Mouse (Mus musculus) layer of hippocampus, postnatal 14 days (tissue): ENCODE data around the gene Slc48a1. TPM values are rescaled to one million over a fixed set of nuclear protein-coding genes. Genes with fewer than 3 reads are reported as not detected.

ENCODE experiments used
- DNase-seq, 2 experiments: peaks; one replicate each; pipeline ENCODE4 v3.0.0; 2021 to 2022; ENCODE audit warnings: low spot score in 2 of 2, mixed read lengths in 1 of 2
- total RNA-seq, 2 experiments: library from RNA; stranded (reverse); gene quantifications; 2 replicates each; pipeline ENCODE4 v1.2.3; 2021

Slc48a1 gene
- total RNA-seq, 2 experiments from 2014 or later: 131 to 147 TPM

DNA sequence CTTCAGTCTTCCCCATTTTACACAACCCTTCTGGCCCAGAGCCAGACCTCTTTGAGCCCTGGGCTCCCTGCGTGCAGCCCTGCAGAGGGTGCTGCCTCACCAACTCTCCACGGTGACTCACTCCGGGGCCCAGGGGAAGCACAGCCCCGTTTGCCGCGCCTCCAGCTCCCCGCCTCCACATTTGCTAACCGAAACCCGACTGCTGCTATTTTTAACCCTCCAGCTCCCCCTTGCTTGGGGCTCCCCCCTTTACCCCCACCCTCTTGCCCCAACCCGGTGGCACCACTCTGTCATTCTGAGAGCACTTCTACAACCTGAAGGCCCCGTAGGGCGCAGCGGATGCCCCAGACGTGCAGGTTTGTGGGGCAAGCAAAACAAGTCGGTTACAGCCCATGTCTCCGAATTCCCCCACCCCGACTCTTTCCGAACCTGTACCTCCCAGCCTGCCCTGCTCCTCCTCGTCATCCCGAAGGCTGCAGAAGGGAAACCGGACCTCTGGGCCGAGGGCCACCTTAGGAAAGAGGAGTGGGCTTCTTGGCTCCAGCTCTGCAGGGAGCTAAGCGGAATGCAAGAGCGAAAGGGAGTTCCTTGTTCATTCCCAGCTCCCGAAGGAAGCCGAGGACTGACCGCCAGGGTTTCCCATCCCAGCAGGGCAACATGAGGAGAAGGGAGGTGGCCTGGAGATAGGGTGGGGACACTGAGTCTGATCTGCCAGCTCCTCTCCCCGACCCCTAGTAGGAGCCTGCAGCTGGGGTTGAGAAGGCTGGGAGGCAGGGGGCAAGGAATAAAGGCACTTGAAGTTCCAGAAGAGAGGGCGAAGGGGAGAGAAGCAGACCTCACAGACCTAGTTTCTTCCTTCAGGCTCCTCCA lies 47.0 kb downstream of the Slc48a1 start:
- peak in 1 of 2 experiments; percentile 58 for DNase-seq

DNA sequence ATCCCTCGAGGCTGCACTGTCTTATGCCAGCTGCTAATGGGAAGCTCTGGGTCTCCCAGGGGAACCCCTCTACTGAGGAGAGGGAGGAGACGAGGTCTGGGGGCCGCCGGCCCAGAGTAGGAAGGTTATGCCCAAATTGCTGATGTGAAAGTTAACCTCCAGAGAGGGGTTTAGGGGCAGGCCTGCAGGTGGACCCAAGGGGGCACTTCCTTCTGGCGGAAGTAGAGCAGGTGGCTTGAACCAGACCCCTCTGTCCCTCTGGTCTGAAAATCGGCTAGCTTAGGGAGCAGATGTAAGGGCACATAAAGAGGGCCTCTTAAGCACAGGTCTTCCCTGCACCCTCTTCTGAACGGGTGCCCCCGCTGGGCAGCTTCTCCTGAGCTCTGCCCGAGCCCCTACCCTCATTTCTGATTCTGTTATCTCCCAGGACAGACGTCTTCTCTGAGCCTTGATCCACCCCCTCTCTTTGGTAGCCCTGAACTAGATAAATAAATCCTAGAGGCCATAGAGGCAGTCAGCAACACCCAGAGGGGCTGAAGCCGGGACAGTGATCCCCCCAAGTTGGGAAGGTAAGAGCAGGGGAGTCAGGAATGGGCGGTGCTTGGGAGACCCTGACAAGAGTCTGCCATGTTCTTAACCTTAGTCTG lies 47.7 kb downstream of the Slc48a1 start:
- no peak for DNase-seq

DNA sequence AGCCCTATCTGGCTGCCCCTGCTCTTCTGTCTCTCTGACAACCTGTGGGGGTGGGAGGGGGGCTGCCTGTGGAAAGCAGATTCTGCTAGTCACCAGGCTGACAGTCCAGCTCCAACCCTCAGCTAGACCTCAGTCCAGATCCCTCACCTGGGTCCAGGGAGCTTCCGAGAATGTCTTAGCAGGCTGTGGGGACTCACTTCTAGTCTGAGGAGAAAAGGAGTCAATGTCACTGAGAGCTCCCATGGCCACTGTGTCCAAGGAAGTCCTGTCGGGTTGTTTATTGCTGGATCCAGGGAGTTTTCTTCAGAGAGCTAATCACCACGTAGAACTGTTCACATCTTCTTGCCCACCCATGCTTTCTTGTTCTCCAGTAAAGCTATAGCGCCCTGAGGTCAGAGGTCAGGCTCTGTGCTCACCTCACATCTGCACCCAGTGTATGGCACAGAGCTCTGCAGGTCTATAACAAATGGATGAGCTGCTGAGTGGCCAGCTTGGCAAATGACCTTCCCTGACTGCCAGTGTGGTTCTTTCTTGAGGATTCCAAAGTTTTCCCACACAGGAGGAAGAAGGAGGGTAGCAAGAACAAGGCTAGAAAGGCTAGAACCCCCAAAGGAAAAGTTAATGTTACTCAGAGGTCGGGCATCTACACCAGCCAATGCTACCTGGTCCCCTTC lies 48.4 kb downstream of the Slc48a1 start:
- DNase-seq: no peak

DNA sequence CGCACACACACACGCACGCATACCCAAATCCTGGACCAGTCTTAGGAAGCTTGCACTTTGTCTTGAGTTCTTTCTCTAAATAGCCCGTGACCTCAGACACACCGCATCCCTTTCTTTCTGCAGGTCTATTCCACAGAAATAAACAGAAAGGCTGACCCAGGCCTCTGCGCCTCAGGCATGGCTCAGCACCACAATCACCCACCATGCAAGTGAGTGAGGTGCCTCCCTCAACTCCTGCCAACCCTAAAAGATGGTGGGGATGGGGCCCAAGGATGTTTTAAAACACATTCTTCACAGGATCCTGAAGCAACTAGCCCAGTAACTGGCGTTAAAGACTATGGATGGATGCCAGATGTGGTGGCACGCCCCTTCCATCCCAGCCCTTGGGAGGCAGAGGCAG lies 49.1 kb downstream of the Slc48a1 start:
- no peak for DNase-seq

DNA sequence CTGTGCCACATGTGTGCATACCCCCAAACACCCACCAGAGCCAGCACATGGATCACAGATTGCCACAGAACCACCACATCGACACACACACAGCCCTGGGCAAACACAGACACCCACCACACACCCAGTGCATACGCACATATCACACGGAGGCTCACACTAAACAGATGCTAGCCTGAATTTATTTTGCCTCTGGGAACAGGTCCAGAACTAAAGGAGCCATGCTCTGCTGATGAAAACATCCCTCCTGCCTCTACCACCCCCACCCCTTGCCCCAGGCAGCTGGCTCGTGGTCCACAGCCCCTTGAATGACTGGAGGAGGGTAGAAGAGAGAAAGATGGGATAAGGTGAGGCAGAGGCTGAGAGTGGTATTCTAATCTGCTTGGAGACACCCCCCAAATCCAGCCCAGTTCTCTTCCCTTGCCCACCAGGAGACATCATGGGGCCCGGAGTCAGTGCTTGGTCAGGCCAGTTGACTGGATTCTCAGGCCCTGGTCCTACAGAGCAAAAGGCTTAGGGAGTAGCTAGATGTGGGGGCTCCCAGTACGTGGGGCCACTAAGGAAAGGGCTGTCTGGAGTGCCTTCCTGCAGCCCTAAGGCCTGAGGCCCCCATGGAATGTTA lies 50.0 kb downstream of the Slc48a1 start:
- no peak for DNase-seq

DNA sequence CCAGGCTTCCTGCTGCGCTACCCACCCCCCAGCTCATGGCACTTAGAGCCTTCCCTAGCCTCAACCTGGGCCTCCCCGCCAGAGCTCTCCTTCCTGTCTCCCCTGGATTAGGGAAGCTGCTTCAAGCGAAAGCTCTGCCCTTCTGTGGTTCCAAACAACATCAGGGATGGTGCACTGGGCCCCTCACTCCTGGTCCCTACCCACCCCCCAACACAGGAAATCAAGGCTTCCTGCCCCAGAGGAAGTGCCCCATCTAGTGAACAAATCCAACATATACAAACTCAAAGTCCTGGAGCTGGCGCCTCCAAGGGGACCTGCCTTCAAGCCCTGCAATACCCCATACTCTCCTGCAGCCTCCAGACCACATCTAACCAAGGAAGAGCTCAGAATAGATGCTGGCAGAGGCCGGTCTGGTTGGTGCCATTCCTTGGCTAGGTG lies 50.6 kb downstream of the Slc48a1 start:
- DNase-seq: no peak

DNA sequence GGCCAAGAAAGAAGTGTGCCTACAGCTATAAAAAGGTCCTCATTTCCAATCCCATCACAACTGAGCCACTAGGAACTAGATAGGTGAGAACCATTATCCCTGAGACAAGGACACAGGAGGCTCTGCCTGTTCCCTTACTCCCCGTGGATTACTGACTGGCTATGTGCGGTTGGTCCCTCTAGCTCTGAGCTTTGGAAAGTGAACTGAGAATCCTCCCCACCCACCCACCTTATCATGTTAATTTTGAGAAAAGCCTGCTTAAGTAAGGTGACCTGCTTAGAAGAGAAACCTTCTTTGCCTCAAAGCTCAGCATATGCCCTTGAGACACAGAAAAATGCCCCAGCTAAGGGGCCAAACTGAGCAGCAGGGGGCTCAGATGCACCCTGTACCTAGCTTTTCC lies 51.1 kb downstream of the Slc48a1 start:
- DNase-seq: no peak

DNA sequence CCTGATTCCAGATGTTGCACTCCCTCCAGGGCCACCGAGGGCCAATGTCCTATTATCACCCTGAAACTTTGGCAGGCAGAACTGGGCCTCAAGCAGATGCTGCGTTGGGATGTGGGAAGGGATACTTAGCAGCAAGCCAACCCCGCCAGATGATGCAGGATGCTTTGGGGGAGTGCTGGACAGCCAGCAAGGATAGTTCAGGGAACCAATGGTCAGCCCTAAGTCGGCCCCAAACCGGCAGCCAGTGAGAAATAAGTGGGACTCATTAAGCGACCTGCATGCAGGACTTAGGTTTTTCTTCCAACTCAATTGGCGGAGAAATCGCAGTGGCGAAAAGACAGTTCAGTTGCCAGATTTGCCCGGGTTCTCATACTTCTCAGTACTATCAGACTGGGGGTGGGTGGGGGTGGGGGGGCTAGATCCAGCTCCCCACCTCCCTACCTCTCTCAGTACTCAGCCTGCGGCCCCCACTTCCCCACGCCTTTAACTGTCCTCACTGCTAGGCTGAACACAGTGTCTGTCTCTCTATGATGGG lies 52.0 kb downstream of the Slc48a1 start:
- DNase-seq: no peak

DNA sequence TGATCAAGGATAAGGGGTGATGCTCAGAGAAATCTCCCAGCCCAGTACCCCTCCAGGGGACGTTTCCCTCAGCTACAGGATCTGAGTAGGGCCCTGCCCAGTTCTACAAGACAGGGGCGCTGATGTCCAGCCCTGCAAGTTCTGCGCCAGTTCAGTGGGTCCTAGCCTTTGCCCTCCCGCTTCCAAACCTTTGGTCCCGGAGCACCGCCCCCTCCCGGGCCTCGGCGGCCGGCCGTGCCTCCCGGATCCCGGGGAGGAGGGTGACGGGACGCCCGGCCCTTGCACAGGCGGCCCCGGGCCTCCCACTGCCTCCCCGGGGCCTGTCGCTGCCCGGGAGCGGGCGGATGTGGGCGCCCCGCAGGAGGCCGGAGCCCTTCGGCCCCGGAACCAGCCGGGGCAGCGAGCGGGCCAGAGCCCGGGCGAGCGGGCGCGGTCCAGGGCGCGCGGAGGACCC lies 52.5 kb downstream of the Slc48a1 start:
- peak in 1 of 2 experiments; percentile 47 for DNase-seq

DNA sequence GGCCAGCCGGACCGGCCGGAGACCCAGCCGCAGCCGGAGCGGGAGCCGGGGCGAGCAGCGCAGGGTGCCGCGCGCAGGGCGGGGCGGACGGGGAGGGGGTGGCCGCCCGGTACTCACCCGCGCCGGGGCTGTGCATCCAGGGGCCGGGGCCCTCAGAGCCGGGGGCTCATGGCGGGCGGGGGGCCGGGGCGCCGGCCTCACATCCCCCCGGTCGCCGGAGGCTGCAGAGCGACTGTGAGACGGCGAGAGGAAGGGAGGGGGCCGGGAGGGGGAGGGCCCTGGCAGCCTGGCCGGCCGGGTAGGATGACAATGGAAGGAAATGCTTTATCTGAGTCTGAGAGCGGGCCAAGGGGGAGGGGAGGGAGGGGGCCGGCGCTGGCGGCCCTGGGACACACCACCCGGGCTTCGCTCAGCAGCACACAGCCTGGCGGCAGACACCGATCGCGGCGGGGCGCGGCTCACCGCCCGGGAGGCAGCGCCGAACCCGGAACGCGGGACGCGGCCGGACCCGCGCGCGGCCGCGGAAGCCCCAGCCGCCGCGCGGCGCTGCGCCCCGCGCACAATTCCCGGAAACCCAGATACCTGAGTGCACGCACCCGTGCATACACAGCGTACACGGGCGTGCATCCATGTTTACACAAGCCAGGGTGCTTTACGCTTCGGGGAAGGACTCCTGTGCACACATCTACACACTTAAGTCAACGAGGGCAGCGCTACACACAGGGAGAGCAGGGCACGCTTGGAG lies 53.1 kb downstream of the Slc48a1 start:
- DNase-seq: peak in 1 of 2 experiments; percentile 60

DNA sequence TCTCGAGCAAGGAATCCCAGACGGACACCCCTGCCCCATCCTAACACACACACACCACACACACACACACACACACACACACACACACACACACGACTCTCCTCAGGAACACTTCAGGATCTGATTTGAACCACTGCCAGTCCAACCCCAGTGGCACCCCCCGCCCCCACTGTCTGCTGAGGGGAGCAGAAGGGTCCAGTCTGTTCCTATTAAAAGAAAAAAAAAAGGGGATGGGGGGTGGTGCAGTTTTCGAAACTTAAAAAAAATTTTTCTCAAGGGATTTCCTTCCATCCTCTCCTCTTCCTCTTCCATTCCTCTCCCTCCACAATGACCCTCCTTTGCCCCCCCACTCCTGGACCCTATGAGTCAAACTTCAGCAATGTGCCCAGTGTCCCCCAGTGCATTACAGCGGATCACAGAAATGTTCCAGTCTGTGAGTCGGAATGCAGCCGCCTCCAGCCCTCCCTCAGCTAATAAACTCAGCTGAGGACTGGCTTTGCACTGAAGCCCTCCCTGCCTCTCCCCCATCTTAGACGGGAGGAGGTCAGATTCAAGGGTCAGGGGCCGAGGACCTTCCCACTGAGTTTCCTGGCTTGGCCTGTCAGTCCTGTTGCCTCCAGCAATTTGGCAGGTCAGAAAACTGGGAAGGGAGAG lies 53.8 kb downstream of the Slc48a1 start:
- no peak for DNase-seq

DNA sequence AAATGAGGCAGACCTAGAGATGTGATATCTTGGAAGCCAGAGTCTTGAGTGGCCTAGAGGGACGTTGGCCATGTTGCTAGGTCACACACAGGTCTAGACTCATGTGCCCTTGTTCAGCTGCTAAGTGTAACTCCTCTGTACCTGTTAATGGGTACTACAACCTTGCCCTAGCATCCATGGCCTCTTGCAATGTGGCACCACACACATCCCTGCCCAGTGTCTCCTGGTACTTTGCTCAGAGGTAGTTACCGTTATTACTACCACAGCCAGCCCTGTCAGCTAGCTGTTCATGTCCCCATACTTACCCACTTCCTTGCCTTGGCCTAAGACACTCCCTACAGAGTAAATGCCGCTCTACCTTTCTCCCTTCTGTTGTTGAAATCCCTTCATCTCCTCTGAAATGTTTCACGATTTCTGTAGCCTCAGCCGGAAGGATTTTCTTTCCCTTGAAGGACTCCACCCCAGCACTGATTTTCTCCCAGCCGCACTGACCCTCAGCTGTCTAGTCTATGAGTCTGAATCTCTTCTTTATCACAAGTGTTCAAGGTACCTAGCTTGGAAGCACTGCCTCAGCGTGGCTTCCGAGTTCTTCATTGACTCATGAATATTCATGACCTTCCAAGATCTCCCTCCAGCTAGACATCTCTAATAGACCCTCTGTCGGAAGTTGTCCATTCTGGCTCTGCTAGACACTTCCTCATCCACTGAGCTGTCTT lies 54.6 kb downstream of the Slc48a1 start:
- DNase-seq: no peak

DNA sequence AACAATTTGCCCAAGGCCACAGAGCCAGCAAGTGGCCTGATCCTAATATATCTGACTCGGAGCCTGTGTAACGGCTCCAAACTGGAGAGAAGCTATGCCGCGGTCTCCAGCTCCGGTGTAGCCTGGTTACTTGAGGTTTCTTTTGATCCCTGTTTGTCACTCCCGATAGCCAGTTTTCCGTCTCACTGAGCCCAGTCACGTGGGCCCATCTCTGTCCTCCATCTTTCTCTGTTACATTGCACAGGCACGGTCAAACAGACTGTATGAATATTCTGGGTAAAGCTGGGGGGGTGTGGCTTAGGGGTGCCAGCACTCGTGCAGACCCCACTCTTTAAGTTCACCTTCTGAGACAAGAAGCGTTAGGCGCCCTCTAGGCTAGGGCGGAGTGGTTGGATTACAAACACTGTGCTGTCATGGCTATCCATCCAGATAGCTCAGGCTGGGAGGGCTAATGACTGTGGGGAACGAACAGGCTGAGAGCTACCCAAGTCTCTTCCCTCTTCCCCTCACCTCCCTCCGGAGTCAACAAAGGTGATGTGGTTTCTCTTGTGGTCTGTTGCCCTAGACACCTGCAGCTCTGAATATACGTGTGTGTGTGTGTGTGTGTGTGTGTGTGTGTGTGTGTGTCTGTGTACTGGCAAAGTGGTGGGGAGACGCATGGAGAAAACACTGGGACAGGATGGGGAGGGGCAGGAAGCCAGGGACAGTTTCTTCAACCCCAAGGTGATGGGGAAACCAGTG lies 58.0 kb downstream of the Slc48a1 start:
- DNase-seq: no peak

DNA sequence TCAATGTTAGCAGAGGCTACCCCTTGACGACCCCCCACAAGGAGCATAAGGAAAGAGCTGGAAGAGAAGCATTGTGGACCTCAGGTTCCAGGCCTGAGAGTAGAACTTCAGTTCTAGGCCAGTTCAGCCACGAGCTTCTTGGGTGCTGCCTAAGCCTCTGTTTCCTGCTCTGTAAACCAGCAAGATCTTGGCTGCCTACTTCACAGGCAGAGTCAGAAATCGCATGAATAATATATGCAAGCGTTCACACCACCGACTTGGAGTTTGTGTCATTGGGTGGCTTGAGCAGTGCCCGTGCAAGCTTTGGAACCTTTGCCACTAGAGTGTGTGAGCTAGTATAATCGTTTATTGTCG lies 58.6 kb downstream of the Slc48a1 start:
- DNase-seq: no peak

DNA sequence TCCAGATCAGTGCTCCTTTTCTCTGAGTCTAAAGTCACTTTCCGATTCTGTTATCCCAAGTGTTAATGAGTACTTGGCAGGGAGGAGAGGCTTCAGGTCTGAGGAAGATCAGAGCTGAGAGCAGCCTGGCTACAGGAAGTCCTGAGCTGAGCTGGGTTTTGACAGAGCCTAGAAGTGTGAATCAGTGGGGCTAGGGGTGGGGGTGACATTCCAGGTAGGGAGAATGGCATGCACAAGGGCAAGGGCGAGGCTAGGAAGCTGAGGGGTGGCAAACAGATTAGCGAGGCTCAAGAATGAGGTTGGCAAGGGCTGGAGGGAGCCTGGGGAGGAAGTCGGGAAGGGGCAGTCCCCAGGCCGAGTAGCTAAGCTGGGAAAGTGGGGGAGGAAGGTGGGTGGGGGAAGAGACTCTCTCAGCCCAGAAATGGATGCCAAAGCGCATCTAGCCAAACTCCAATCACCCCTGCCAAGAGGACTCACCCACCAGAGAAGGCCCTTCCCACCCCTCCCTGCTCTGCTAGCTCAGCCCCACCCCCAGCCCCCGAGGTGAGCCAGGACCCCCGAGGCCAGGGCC lies 59.3 kb downstream of the Slc48a1 start:
- no peak for DNase-seq

DNA sequence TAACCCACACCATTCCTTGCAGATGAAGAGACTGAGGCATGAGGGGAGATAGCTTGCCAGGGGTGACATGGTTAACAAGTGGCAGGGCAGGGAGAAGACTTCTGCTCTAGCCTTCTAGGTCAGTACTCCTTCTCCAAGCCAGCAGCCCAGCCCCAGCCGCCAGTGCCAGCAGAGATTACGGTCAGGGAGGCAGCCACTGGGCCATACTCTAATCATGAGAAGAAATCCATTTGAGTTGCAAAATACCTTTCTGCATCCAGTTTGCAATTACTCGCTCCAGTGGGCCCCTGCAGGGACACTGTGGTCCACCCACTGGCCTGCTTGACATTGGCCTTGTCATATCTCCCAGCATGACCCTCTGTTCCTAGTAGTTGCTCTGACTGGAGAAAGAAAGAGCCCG lies 60.1 kb downstream of the Slc48a1 start:
- no peak for DNase-seq

DNA sequence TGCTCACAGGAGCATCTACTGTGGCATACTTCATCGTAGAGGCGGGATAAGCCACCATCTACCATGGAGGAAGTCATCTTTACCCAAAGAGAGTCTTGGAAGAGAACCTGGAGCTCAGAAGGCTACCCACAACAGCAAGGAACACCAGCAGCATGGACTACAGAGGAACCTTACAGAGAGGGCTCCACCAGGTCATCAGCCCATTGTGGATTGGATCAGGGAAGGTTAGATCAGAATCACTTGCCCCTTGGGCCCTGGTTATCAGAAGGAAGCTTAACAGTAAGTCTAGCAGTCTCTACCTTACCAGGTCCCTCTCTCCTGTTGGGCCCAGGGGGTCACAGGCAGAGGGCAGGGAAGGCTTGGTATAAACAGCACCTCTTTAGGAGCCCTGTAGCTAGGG lies 60.7 kb downstream of the Slc48a1 start:
- DNase-seq: no peak

DNA sequence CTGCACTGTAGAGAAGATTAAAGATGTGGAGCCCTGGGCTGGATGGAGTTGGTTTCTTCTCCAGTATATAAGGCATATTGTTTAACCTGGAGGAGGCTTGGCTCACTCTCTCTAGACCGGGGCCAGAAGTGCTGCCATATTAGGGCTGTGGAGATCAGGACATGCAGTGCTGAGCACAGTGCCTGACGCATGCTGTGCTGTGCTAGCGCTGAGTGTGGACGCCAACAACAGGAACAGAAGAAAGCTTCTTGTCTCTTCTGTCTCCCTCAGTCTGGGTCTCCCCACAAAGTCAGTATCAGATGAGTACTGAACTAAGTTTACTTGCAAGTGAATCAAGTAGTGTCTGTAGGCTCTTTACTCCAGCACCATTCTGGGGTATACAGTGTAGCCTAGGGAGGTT lies 61.2 kb downstream of the Slc48a1 start:
- no peak for DNase-seq
